Mouse (Mus musculus) heart, embryonic 11.5 days (tissue): Measurements from ENCODE around the gene Vps26a. TPM values are rescaled to one million over a fixed set of nuclear protein-coding genes. Genes with fewer than 3 reads are reported as not detected.

Experiments used
- ATAC-seq: fragments of 200-750 bp; cut with Nextera tagmentation; replicated peaks from 2 replicates; pipeline ENCODE4 v1.8.0; 2017; ENCODE audit warnings: moderate library complexity; ENCODE audit not compliant: insufficient number of reproducible peaks, low FRiP score, low TSS enrichment
- H3K27ac ChIP-seq: fragments of 300-500 bp; sonication (generic); 2 replicates; pipeline ENCODE4 v1.5.1; 2014; ENCODE audit warnings: mild to moderate bottlenecking, low read depth, low read length
- H3K27me3 ChIP-seq: fragments of 300-500 bp; sonication (generic); 2 replicates; pipeline ENCODE4 v1.6.1; 2014; ENCODE audit warnings: mild to moderate bottlenecking, low read length, mixed read lengths; ENCODE audit not compliant: control insufficient read depth, insufficient read depth
- H3K36me3 ChIP-seq: fragments of 300-500 bp; sonication (generic); 2 replicates; pipeline ENCODE4 v1.6.1; 2014; ENCODE audit warnings: mild to moderate bottlenecking, low read length, moderate library complexity, mixed read lengths; ENCODE audit not compliant: control insufficient read depth, insufficient read depth
- H3K4me1 ChIP-seq: fragments of 300-500 bp; sonication (generic); 2 replicates; pipeline ENCODE4 v1.6.1; 2014; ENCODE audit warnings: low read length; ENCODE audit not compliant: control insufficient read depth, insufficient read depth
- H3K4me2 ChIP-seq: fragments of 300-500 bp; sonication (generic); 2 replicates; pipeline ENCODE4 v1.6.1; 2014; ENCODE audit warnings: mild to moderate bottlenecking, moderate library complexity
- H3K4me3 ChIP-seq: fragments of 300-500 bp; sonication (generic); 2 replicates; pipeline ENCODE4 v1.5.1; 2014; ENCODE audit warnings: low read depth, low read length
- H3K9ac ChIP-seq: fragments of 300-500 bp; sonication (generic); 2 replicates; pipeline ENCODE4 v1.6.1; 2014; ENCODE audit warnings: mild to moderate bottlenecking, low read depth, low read length, moderate library complexity
- H3K9me3 ChIP-seq: fragments of 300-500 bp; sonication (generic); replicated peaks from 2 replicates; pipeline ENCODE4 v1.6.1; 2016; ENCODE audit warnings: low read length; ENCODE audit not compliant: control insufficient read depth
- WGBS: fragments of 180-500 bp; shearing (Covaris S2); extraction: QIAGEN DNeasy Blood & Tissue Kit; methylation state at CpG from one replicate; pipeline ENCODE4 v1.1.7; 2014; ENCODE audit not compliant: insufficient replicate concordance; 5-methylcytosine and 5-hydroxymethylcytosine counted together
- polyA plus RNA-seq: library from polyadenylated mRNA; unstranded; fragments of >200 nt; fragmentation: Nextera tagmentation; extraction: Ambion mirVana; gene quantifications from 2 replicates; pipeline ENCODE4 v1.2.1, GENCODE M21; 2014

Vps26a gene
- polyA plus RNA-seq, 1 experiment from 2014 or later = 72.8 TPM

GRCm38 (mm10) chr10:62450280-62450640 lies 36.3 kb downstream of the Vps26a start:
- Histone ChIP-seq H3K4me2 (peak overlapping the region; percentile 58), H3K9ac (peak overlapping the region; percentile 95), H3K4me3 (peak overlapping the region; percentile 90), H3K27me3 (no peaks in the 10 kb centered on the region), H3K9me3 (no peaks in the 10 kb centered on the region), H3K4me1 (peaks cover 12% of the 10 kb centered on the region), H3K27ac (peak overlapping the region; percentile 81), H3K36me3 (peaks cover 7% of the 10 kb centered on the region)
- 39% methylated on average over 18 of the region's 18 CpGs for WGBS
- ATAC-seq = 0 out of 2 replicates have a peak, but pooled peaks have one; percentile 32

- Histone ChIP-seq H3K36me3 (peaks cover 7% of the 10 kb centered on the region), H3K27ac (peak within 1 kb of the TSS; percentile 81), H3K4me3 (peak within 1 kb of the TSS; percentile 90), H3K4me2 (peak within 1 kb of the TSS; percentile 58), H3K4me1 (peaks cover 12% of the 10 kb centered on the region), H3K27me3 (no peaks in the 10 kb centered on the region), H3K9me3 (no peaks in the 10 kb centered on the region), H3K9ac (peak within 1 kb of the TSS; percentile 95)
- peak; percentile 82 for ATAC-seq
- under 1% methylated on average over 73 of the region's 73 CpGs for WGBS
Measured at GRCm38 (mm10) chr10:62449364-62450279, 37.0 kb downstream of the Vps26a start, which contains the start of the genes 4930507D05Rik and Supv3l1. 4930507D05Rik (plus strand) TSS chr10:62449489. Supv3l1 (minus strand) TSS chr10:62449738.

GRCm38 (mm10) chr10:62430427-62430826 lies 56.2 kb downstream of the Vps26a start:
- Histone ChIP-seq H3K4me3 (no peak overlapping the region), H3K4me1 (no peaks in the 10 kb centered on the region), H3K27me3 (no peaks in the 10 kb centered on the region), H3K36me3 (peaks cover 36% of the 10 kb centered on the region), H3K4me2 (no peak overlapping the region), H3K9ac (no peak overlapping the region), H3K27ac (no peak overlapping the region), H3K9me3 (no peaks in the 10 kb centered on the region)
- no peak for ATAC-seq
- WGBS = 89% methylated on average over 5 of the region's 5 CpGs

- Histone ChIP-seq H3K4me2 (no peak overlapping the region), H3K9me3 (no peaks in the 10 kb centered on the region), H3K27ac (no peak overlapping the region), H3K36me3 (peaks cover 21% of the 10 kb centered on the region), H3K4me1 (peaks cover 5% of the 10 kb centered on the region), H3K9ac (no peak overlapping the region), H3K27me3 (no peaks in the 10 kb centered on the region), H3K4me3 (no peak overlapping the region)
- ATAC-seq = no peak
- 45% methylated on average over 9 of the region's 9 CpGs for WGBS
Measured at GRCm38 (mm10) chr10:62425081-62425871, 61.3 kb downstream of the Vps26a start.

GRCm38 (mm10) chr10:62422255-62422654 lies 64.3 kb downstream of the Vps26a start, which contains the start of gene Hkdc1:
Hkdc1 (minus strand) TSS chr10:62422491.
- Histone ChIP-seq H3K27me3 (no peaks in the 10 kb centered on the region), H3K9ac (no peak within 1 kb of the TSS), H3K4me1 (peaks cover 5% of the 10 kb centered on the region), H3K9me3 (no peaks in the 10 kb centered on the region), H3K27ac (no peak within 1 kb of the TSS), H3K36me3 (no peaks in the 10 kb centered on the region), H3K4me3 (no peak within 1 kb of the TSS), H3K4me2 (no peak within 1 kb of the TSS)
- no peak for ATAC-seq
- WGBS = 56% methylated on average over 15 of the region's 15 CpGs

GRCm38 (mm10) chr10:62421127-62421526 lies 65.5 kb downstream of the Vps26a start:
- H3K27ac ChIP-seq = peak overlapping the region; percentile 74
- no peak overlapping the region for H3K9ac ChIP-seq
- H3K4me1 ChIP-seq = peaks cover 5% of the 10 kb centered on the region
- no peaks in the 10 kb centered on the region for H3K36me3 ChIP-seq
- no peak overlapping the region for H3K4me3 ChIP-seq
- ATAC-seq = no peak
- WGBS = 53% methylated on average over 3 of the region's 3 CpGs
- 0 out of 2 replicates have a peak overlapping the region, but pooled peaks have one; percentile 16 for H3K4me2 ChIP-seq
- H3K9me3 ChIP-seq = no peaks in the 10 kb centered on the region
- no peaks in the 10 kb centered on the region for H3K27me3 ChIP-seq

GRCm38 (mm10) chr10:62420399-62420798 lies 66.2 kb downstream of the Vps26a start:
- no peaks in the 10 kb centered on the region for H3K36me3 ChIP-seq
- no peak overlapping the region for H3K9ac ChIP-seq
- H3K4me2 ChIP-seq = no peak overlapping the region
- no peaks in the 10 kb centered on the region for H3K9me3 ChIP-seq
- no peak for ATAC-seq
- no peaks in the 10 kb centered on the region for H3K27me3 ChIP-seq
- peaks cover 5% of the 10 kb centered on the region for H3K4me1 ChIP-seq
- WGBS = 62% methylated on average over 6 of the region's 6 CpGs
- H3K4me3 ChIP-seq = no peak overlapping the region
- H3K27ac ChIP-seq = peak overlapping the region; percentile 74

- no peak for ATAC-seq
- Histone ChIP-seq H3K9me3 (no peaks in the 10 kb centered on the region), H3K4me1 (peaks cover 8% of the 10 kb centered on the region), H3K4me2 (no peak overlapping the region), H3K36me3 (no peaks in the 10 kb centered on the region), H3K9ac (no peak overlapping the region), H3K4me3 (no peak overlapping the region), H3K27me3 (no peaks in the 10 kb centered on the region), H3K27ac (no peak overlapping the region)
- WGBS = 69% methylated on average over 5 of the region's 5 CpGs
Measured at GRCm38 (mm10) chr10:62419422-62419821, 67.2 kb downstream of the Vps26a start.
